Mouse (Mus musculus) lung, postnatal 0 days (tissue): Measurements from ENCODE around the gene Fkbp10. TPM values are rescaled to one million over a fixed set of nuclear protein-coding genes. Genes with fewer than 3 reads are reported as not detected.

Experiments used
- ATAC-seq: fragments of 200-750 bp; cut with Nextera tagmentation; 2 replicates; pipeline ENCODE4 v1.8.0; 2017; ENCODE audit warnings: moderate library complexity
- DNase-seq: peaks from one replicate; pipeline ENCODE4 v3.0.0-alpha.2; 2016; ENCODE audit warnings: low spot score
- H3K27ac ChIP-seq: fragments of 300-500 bp; sonication (generic); 2 replicates; pipeline ENCODE4 v1.5.1; 2014; ENCODE audit warnings: antibody characterized with exemption, mild to moderate bottlenecking, low read length, mixed read lengths
- H3K27me3 ChIP-seq: fragments of 300-500 bp; sonication (generic); replicated peaks from 2 replicates; pipeline ENCODE4 v1.6.1; 2014; ENCODE audit warnings: low read length, mixed read lengths; ENCODE audit not compliant: insufficient read depth
- H3K36me3 ChIP-seq: fragments of 300-500 bp; sonication (generic); 2 replicates; pipeline ENCODE4 v1.6.1; 2014; ENCODE audit warnings: low read length, mixed read lengths; ENCODE audit not compliant: insufficient read depth
- H3K4me1 ChIP-seq: fragments of 300-500 bp; sonication (generic); 2 replicates; pipeline ENCODE4 v1.6.1; 2014; ENCODE audit warnings: antibody characterized with exemption, low read depth, low read length, mixed read lengths; ENCODE audit not compliant: insufficient read depth
- H3K4me2 ChIP-seq: fragments of 300-500 bp; sonication (generic); replicated peaks from 2 replicates; pipeline ENCODE4 v1.6.1; 2014; ENCODE audit warnings: low read depth, mild to moderate bottlenecking, low read length, moderate library complexity, mixed read lengths
- H3K4me3 ChIP-seq: fragments of 300-500 bp; sonication (generic); 2 replicates; pipeline ENCODE4 v1.5.1; 2014; ENCODE audit warnings: low read depth, low read length
- H3K9ac ChIP-seq: fragments of 300-500 bp; sonication (generic); replicated peaks from 2 replicates; pipeline ENCODE4 v1.6.1; 2014; ENCODE audit warnings: low read depth, mild to moderate bottlenecking
- H3K9me3 ChIP-seq: fragments of 300-500 bp; sonication (generic); 2 replicates; pipeline ENCODE4 v1.6.1; 2016; ENCODE audit warnings: low read length, mixed read lengths
- CTCF ChIP-seq: IDR thresholded peaks from 2 replicates; pipeline ENCODE4 v1.5.1; 2016; ENCODE audit warnings: antibody characterized with exemption, mild to moderate bottlenecking
- EP300 ChIP-seq: IDR thresholded peaks from 2 replicates; pipeline ENCODE4 v1.6.1; 2016; ENCODE audit warnings: antibody characterized with exemption, mild to moderate bottlenecking, control low read depth
- WGBS: fragments of 180-500 bp; shearing (Covaris S2); extraction: QIAGEN DNeasy Blood & Tissue Kit; methylation state at CpG from one replicate; pipeline ENCODE4 v1.1.7; 2014; 5-methylcytosine and 5-hydroxymethylcytosine counted together
- polyA plus RNA-seq: library from polyadenylated mRNA; unstranded; fragments of >200 nt; fragmentation: Nextera tagmentation; extraction: Ambion mirVana; gene quantifications from 2 replicates; pipeline ENCODE4 v1.2.1, GENCODE M21; 2015

The Fkbp10 gene
- polyA plus RNA-seq, 1 experiment from 2014 or later = 86.5 TPM

- DNase-seq (no peak), ATAC-seq (no peak; the same call in 1 of the 2 replicates)
- Histone ChIP-seq H3K4me2 (no peak overlapping the region), H3K9me3 (no peaks in the 10 kb centered on the region), H3K27ac (no peak overlapping the region), H3K4me3 (no peak overlapping the region), H3K4me1 (no peaks in the 10 kb centered on the region), H3K9ac (no peak overlapping the region), H3K27me3 (no peaks in the 10 kb centered on the region), H3K36me3 (peaks cover 67% of the 10 kb centered on the region)
- TF ChIP-seq EP300 = no peak
- no peak for TF ChIP-seq CTCF
- 89% methylated on average over 21 of the region's 21 CpGs for WGBS
Measured at GRCm38 (mm10) chr11:100376746-100377389, 38.6 kb upstream of the Fkbp10 start.

GRCm38 (mm10) chr11:100377989-100378388, 37.5 kb upstream of the Fkbp10 start:
- no peak for DNase-seq
- H3K4me1 ChIP-seq = no peaks in the 10 kb centered on the region
- peaks cover 58% of the 10 kb centered on the region for H3K36me3 ChIP-seq
- H3K27me3 ChIP-seq = no peaks in the 10 kb centered on the region
- no peak overlapping the region for H3K27ac ChIP-seq
- no peak for TF ChIP-seq CTCF
- no peak for TF ChIP-seq EP300
- no peak overlapping the region for H3K4me3 ChIP-seq
- no peak for ATAC-seq
- H3K9ac ChIP-seq = no peak overlapping the region
- no peaks in the 10 kb centered on the region for H3K9me3 ChIP-seq
- H3K4me2 ChIP-seq = no peak overlapping the region
- WGBS = 94% methylated on average over 14 of the region's 14 CpGs

- no peaks in the 10 kb centered on the region for H3K27me3 ChIP-seq
- 92% methylated on average over 5 of the region's 5 CpGs for WGBS
- peaks cover 57% of the 10 kb centered on the region for H3K36me3 ChIP-seq
- H3K27ac ChIP-seq = no peak overlapping the region
- TF ChIP-seq CTCF (no peak), EP300 (no peak)
- H3K4me2 ChIP-seq = no peak overlapping the region
- H3K4me3 ChIP-seq = no peak overlapping the region
- H3K4me1 ChIP-seq = no peaks in the 10 kb centered on the region
- no peak for DNase-seq
- ATAC-seq = no peak
- H3K9me3 ChIP-seq = no peaks in the 10 kb centered on the region
- H3K9ac ChIP-seq = no peak overlapping the region
Measured at GRCm38 (mm10) chr11:100378446-100378845, 37.1 kb upstream of the Fkbp10 start.

- no peaks in the 10 kb centered on the region for H3K27me3 ChIP-seq
- no peak overlapping the region for H3K9ac ChIP-seq
- no peak overlapping the region for H3K27ac ChIP-seq
- WGBS = 86% methylated on average over 4 of the region's 4 CpGs
- DNase-seq (no peak), ATAC-seq (no peak)
- no peaks in the 10 kb centered on the region for H3K4me1 ChIP-seq
- peaks cover 55% of the 10 kb centered on the region for H3K36me3 ChIP-seq
- TF ChIP-seq EP300 (no peak), CTCF (no peak)
- H3K4me2 ChIP-seq = no peak overlapping the region
- H3K9me3 ChIP-seq = no peaks in the 10 kb centered on the region
- H3K4me3 ChIP-seq = no peak overlapping the region
Measured at GRCm38 (mm10) chr11:100379311-100379710, 36.2 kb upstream of the Fkbp10 start.

GRCm38 (mm10) chr11:100382682-100383081, 32.8 kb upstream of the Fkbp10 start:
- DNase-seq (no peak), ATAC-seq (no peak)
- H3K27ac ChIP-seq = no peak overlapping the region
- H3K4me2 ChIP-seq = no peak overlapping the region
- 83% methylated on average over 6 of the region's 6 CpGs for WGBS
- H3K27me3 ChIP-seq = no peaks in the 10 kb centered on the region
- TF ChIP-seq CTCF (no peak), EP300 (no peak)
- no peak overlapping the region for H3K9ac ChIP-seq
- H3K4me3 ChIP-seq = no peak overlapping the region
- H3K4me1 ChIP-seq = peaks cover 15% of the 10 kb centered on the region
- peaks cover 50% of the 10 kb centered on the region for H3K36me3 ChIP-seq
- no peaks in the 10 kb centered on the region for H3K9me3 ChIP-seq

GRCm38 (mm10) chr11:100385016-100385415, 30.5 kb upstream of the Fkbp10 start:
- TF ChIP-seq CTCF (no peak), EP300 (no peak)
- H3K27ac ChIP-seq = no peak overlapping the region
- 96% methylated on average over 3 of the region's 3 CpGs for WGBS

More at GRCm38 (mm10) chr11:100385016-100385415, 30.5 kb upstream of the Fkbp10 start:
- Histone ChIP-seq H3K4me3 (no peak overlapping the region), H3K4me2 (no peak overlapping the region), H3K9me3 (no peaks in the 10 kb centered on the region), H3K9ac (no peak overlapping the region), H3K36me3 (peaks cover 37% of the 10 kb centered on the region), H3K4me1 (peaks cover 36% of the 10 kb centered on the region), H3K27me3 (no peaks in the 10 kb centered on the region)
- DNase-seq (no peak), ATAC-seq (no peak)
